Mouse (Mus musculus) neutrophil, adult 5-6 weeks (primary cell): ENCODE measurements around the gene Gm20219. TPM values are rescaled to one million over a fixed set of nuclear protein-coding genes. Genes with fewer than 3 reads are reported as not detected.
A peak's percentile ranks its signal among the peaks of the same experiment; 100 is the strongest.

Experiments used
- ATAC-seq: fragments of 151-379, 151-347 bp; 2 replicates; pipeline ENCODE4 v1.8.0; 2017; ENCODE audit warnings: mild to moderate bottlenecking, moderate TSS enrichment; ENCODE audit not compliant: insufficient number of reproducible peaks, poor library complexity, low FRiP score, severe bottlenecking; ENCODE audit errors: extremely low read depth
- total RNA-seq: library from RNA; stranded (forward); fragments of 200-1000 nt; gene quantifications from 2 replicates; pipeline ENCODE4 v1.2.3, GENCODE M21; 2017

The Gm20219 gene
- 2.2 and 3.3 TPM in 2 replicates for total RNA-seq

DNA sequence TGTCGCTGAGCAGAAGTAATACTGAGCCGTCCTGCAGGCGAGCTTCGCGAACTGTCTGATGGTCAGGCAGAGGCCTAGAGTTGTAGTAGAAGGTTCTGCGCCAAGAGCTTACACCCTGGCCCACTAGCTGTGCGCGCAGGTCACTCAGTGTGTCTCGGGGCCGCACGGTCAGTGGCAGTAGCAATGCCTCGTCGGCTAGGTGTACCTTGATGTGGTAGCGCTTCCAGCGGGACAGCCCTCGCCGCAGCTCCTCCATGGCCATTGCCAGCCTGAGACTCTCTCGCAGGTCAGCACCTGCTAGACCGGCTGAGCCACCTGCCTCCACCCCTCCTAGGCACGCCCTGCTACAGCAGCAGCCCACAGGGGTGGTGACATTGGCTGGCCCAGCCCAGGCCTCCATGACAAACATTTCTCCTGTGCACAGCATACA lies at the start of gene Gm20219:
Gene Gm20219 (minus strand): TSS at position 266 of the 430 bp plus-strand sequence.
- no peak for ATAC-seq

DNA sequence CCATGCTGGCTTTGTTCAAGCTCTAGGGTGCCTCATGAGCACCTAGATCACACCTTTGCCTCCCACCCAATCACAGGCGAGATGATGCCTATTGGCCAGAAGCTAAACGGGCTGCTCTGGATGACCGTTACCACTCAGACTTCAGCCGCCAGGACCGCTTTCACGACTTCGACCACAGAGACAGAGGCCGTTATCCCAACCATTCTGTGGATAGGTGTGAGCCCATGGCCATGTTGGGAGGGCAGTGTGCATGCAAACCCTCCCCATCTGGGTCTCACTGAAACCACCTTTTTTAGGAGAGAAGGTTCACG lies 49.8 kb upstream of the Gm20219 start:
- ATAC-seq = no peak

DNA sequence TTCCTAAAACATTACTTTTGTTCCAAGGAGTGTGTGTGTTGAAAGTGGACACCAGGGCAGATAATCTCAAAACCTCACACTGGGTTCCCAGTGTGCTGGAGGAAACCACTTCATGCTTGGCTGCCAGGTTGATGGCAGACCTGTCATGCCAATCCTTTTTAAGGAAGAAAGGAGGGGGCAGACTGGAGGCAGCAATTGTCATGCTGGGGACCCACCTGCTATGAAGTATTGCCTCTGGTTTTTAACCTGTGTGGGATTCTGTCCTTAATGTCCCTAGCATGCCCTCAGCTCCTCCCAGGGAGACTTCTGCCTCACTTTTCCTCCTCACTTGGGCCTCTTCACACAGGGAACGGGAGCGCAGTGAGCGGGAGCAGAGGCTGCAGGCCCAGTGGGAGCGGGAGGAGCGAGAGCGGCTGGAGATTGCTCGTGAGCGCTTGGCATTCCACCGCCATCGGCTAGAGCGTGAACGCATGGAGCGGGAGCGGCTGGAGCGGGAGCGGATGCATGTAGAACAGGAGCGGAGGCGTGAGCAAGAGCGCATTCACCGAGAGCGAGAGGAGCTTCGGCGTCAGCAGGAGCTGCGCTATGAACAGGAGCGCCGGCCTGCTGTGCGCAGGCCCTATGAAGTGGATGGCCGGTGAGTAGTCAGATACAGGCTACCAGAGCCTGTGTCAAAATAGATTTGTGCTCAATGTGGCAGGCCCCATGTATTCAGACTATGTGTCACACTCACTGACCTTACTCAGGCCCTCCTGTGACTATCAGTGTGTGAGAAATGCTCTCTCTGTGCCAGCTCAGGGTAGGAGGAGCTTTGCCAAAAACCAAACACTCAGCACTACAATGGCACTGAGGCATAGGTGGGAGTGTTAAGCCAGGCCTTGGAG lies 49.2 kb upstream of the Gm20219 start:
- no peak for ATAC-seq

DNA sequence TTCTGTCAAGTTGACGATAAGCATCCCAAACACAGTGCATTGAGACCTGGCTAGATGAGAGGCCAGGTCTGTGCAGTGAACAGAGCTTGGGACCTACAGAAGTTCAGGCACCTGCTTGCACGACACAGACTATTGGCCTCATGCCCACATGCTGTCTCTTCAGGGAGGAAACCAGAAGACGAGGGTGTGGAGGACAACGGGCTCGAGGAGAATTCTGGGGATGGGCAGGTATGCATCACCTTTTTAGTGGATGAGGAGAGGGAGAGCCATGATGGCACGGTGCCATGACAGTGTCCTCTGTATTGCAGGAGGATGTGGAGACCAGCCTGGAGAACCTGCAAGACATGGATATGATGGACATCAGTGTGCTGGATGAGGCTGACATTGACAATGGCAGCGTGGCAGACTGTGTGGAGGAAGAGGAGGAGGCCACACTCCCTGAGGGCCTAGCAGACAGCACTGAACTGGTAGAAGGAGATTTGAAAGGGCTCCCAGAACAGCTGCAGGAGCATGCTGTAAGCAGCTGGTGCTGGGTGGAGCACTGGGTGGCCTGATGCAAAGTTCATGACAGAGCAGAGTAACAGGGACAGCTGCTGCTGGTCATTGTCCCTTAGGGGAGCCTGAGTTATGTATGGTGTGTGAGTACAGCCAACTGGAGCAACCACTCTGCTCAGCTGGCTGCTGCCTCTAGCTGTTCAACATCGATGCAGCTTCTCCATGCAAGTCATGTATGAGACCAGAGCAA lies 39.5 kb upstream of the Gm20219 start:
- no peak for ATAC-seq

DNA sequence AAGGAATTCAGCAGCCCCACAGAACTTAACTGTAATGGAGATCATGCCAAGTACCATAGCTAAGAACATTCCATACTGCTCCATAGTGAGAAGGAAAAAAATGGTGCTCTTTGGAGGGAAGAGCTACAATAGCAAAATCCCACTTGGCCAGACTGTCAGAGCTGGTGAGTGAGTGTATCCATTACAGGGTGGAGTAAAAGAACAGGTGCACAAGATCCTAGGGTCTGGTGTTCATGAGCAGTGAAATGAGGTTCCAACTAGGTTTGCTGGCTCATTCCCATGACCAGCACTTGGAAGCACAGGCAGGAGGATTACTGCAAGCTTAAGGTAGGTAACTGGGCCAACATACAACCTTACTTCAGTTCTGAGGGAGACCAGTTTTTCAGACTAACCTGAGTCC lies 38.4 kb upstream of the Gm20219 start:
- ATAC-seq = no peak

DNA sequence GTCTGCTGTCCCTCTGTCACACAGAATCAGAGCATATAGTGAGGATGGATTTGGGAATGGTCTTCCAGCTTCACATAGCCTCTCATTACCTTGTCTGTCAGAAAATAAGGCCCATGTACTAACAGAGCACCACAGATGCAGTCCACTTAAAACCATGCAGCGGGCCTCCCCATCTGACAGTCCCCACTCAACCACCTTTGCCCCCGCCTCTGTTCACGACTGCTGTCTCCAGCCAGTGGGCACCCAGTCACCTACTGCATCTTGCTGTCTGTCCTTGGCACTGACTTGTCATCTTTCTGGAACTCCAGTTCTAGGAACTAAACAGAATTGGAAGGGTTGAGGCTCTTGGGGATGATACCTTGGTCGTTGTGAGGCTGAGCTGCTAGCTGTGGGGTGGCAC lies 34.7 kb upstream of the Gm20219 start:
- no peak for ATAC-seq

DNA sequence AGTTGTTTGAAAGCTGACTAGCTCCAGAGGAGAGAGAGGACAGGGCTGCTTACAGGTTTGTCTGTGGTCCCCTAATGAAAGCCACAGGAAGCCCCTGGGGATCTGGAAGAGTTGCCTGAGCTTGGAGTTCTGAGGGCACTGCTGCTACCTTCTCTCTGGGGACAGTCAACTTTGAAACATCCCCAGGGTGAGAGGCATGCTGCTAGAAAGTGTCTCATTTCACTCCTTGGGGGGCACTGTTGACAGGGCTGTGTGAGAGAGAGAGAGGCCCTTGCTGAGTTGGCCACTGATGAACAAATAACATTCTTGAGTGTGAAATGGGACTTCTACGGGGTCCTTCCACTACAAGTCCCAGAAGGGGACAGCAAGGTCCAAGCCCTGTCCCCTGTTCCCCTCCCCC lies 33.6 kb upstream of the Gm20219 start:
- no peak for ATAC-seq

DNA sequence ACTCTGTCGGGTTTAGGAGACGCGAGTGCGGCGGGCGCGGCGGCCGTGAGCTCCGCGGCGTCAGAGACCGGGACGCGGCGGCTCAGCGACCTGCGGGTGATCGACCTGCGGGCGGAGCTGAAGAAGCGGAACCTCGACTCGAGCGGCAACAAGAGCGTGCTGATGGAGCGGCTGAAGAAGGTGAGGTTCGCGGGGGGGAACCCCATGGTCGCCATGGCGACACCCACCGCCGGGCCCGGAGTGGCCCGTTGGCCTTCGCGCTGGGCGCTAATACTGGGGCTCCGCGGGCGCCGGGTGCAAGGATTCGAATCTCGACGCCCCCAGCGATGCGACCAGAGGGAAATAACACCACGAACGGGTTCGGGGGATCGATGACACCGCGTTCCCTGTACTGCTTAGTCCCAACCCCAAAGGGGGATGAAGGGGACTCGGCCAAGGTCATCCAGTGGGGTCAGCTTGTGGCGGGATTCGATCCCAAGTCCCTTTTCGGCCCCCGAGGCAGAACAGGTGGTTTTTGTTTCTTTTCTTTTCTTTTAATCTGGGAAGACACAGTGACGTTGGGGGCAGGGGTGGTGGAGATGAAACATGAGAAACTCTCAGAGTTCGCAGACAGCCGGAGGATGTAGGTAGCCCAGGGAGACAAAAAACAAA lies 31.1 kb upstream of the Gm20219 start:
- peak; percentile 28 for ATAC-seq

DNA sequence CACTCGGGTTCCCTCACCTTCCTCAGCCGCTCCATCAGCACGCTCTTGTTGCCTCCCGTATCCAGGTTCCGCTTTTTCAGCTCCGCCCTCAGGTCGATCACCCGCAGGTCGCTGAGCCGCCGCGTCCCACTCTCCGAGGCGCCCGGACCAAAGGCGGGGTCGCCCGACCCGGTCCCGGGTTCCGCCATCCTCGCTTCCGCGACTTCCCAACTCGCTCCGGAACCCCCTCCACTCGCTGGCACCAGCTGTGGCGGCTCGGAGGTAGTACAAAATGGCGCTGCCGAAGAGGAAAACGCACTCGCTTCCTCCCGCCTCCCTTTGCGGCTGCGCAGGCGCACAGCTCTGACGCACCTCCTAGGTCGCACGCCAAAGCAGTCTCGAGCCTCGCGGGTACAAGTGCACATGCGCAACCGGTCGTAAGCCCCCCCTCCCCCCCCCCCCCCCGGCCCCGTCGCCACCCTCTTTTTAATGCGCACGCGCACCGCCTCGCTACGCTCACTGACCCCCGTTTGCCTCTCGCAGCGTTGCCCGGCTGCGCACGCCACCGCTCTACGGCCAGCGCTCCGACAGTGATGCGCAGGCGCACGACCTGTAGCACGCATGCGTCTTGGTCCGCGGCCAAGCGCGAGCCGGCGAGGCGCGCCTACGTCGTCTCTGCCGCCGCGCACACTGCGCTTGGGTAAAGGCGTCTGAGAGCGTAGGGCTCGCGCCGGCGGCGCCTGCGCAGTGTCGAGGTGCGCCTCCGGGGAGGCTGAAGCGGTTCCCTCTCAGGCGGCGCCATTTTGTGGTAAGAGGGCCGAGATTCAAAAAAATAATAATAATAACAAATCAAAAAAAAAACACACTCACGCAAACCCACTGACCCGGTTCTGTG lies 30.3 kb upstream of the Gm20219 start, which contains the start of the genes Safb2 and Safb:
Gene Safb2 (minus strand): TSS at position 329 of the 874 bp plus-strand sequence.
Gene Safb (plus strand): TSS at position 569 of the 874 bp plus-strand sequence.
- ATAC-seq = peak; percentile 71

DNA sequence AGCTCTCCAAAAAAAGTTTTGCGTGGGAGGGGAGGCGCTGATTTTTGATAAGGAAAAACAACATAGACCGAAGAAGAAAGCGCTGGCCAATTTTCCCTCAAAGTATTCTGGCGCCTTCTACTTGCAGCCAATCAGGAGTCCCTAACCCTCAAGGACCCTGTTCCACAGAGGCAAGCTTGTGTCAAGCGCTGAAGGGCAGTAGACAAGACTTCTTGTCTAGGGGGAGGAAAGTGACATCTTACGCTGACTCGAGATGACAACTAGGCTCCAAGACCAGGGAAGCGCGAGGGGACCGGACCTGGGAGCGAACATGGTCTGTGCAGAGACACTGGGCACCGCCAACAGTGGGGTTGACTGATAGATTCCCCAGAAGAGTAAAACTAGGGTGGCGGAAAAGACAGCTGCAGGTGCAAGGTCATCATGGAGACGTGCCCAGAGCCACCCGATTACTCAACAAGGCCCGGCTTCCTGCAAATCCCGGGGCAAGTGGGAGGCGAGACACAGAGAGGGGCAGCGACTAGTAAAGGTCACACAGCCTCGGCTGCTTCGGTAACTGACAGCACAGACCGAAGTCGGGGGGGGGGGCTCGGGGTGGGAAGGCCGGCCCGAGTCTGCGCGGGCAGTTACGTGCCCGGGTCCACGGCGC lies 29.5 kb upstream of the Gm20219 start:
- peak; percentile 0; the same call in 1 of the 2 replicates for ATAC-seq

DNA sequence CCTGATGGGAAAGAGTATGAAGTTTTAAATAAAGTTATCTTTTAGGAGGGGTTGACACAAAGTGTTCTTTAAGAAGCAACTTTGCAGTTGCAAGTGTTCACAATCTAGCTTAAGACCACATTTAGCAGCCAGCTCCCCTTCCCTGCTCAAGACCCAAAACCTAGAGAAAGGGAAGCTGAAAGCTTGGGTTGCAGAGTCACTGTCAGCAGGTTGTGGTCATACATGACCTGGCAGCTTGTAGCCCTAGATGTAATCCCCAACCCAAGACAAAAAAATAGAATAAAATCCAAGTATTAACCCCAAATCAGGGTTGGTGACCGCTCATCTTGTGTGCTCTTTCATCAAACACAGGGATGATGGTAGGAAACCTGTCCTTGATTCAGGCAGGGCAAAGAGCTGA lies 28.9 kb upstream of the Gm20219 start:
- no peak for ATAC-seq

DNA sequence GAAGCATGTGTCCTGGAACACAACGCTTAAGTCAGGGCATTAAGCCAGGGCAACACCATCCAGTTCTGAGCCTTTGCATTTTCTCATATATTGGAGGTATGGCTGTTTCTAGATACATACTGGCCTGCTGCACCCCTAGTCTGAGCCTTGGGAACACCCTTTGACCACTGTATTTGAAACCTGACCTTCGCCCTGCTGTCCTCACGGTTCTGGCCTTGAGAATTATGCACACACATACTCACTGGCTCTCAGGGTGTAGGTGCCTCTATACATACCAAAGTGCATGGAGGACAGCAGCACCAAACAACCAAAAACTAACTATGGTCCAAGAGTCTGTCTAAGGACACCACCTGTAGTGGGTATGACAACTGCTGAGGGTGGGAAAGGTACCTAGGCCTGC lies 18.8 kb upstream of the Gm20219 start:
- ATAC-seq = no peak

DNA sequence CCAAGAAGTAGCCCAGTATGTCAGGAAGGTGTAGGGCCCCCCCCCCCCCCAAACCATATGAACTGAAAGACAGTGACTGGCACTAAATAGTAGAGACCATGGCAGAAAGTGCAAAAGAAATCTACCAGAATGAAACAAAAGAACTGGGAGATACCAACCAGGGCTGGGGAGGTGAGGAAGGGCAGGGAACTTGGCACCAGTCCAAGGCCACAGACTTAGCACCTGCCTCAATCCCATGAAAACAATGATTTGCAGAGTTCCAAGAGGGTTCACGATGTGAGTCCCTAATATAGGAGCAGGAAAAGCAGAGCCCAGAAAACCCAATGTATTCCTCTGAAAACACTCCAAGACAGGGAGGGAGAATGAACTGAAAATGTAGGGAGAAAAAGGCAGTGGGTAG lies 18.0 kb upstream of the Gm20219 start:
- ATAC-seq = no peak

DNA sequence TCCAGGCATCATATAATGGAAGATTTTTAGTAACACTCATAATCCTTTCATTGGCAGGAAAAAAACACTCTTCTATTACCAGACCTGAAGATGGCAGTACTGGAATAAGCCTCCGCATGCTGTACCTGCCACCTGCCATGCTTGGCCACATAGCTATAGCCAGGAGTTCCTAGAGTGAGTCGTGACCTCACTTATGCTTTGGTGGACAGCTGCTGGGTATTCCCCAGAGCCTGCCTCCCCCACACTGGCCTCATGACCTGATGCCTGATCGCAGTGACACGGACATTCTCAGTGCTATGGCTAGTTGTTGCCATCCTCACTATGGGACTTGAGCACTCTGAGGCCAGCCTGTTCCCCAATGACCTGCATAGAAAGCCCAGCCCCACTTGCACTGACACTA lies 16.1 kb upstream of the Gm20219 start:
- no peak for ATAC-seq

DNA sequence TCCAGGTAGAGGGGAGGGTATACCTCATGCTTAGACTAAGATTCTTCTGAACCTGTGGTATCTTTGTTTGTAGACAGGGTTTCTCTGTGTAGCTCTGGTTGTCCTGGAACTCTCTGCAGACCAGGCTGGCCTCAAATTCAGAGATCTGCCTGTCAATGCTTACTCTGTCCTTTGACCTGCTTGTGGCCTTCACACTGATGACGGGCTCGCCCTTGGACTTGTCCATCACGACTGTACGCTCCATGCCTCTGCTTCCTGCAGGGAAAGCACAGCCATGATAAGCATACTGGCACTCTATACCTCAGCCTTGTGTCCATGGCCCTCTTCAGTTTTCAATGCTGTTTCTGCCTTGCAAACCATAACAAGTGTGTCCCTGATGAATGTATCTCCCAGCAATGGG lies 13.2 kb upstream of the Gm20219 start:
- ATAC-seq = no peak

DNA sequence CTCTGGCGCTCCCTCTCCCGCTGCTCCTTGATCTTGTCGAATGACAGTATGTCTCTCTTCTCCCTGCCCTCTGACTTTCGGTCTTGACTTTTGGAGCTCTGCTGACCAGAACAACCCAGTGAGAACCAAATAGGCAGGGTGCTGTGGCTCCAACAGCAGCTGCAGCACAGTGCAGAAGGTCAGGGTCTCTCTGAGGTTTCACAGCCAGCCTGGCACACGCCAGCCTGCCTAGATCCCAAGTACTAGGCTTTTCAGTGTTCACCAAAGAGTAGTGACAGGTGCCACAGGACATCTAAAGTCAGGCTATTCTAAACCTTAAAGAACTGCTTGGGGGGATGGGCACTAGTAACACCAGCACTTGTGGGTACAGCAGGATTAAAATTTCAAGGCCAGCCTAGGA lies 12.7 kb upstream of the Gm20219 start:
- no peak for ATAC-seq

DNA sequence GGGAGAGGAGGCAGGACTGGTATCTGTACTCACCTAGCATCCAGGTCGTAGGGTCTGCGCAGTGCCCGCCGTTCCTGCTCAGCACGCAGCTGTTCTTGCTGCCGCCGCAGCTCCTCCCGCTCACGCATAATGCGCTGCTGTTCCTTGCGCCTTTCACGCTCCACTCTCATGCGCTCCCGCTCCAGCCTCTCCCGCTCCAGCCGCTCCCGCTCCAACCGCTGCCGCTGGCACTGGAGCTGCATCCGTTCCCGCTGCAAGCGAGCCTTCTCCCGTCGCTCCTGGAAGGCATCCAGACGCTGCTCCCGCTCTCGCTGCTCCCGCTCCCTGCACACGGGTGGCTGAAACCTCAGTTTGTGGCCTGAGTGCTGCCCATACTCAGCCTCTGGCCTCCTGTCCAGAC lies 12.1 kb upstream of the Gm20219 start:
- ATAC-seq = no peak

DNA sequence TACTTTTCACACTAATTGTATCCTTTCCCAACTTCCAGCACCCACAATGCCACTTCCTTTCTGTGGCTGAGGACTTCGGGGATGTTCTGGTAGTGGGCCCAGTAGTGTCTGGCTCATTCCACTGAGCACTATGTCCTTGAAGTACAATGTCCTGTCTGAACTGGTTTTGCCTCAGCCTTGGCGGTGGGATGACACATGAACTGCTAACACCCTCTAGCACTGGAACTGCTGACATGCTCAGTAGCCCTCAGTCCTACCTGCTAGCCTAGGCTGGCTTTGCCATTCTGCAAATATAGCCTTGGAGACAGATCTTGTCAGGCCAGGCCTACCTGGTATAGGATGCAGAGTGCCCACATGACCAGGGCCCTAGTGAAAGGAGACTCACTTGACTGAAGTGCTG lies 7.7 kb upstream of the Gm20219 start:
- ATAC-seq = no peak
